Comparison of ENCODE assay signal across 23 mouse cellular contexts in genomic region chr5:118685145-118685544, GRCm38 (mm10).
A peak's percentile ranks its signal among the peaks of the same experiment; 100 is the strongest.
DNase-seq lines count a peak whose midpoint lies in the region; ATAC-seq and TF ChIP-seq lines count a peak whose summit lies in the region.
"Had no signal": no experiment of that assay in that cellular context is flagged by ENCODE, and none has a peak within 500 bp of the region (broad histone marks: within the 10 kb centered on the region; RNA-seq: fewer than 3 reads in every experiment).

No protein-coding gene starts in this region.

- H3K27me3 ChIP-seq in hindbrain, embryonic 13.5 days = no peaks in the 10 kb centered on the region
- H3K27me3 ChIP-seq in hindbrain, embryonic 12.5 days = no peaks in the 10 kb centered on the region
- H3K27me3 ChIP-seq in kidney, adult 2 months (replicated peaks; ENCODE audit: control insufficient read depth, insufficient read depth, low read length) = no peaks in the 10 kb centered on the region
- no peaks in the 10 kb centered on the region for H3K27me3 ChIP-seq in kidney, embryonic 15.5 days
- H3K27me3 ChIP-seq: forebrain, embryonic 13.5 days; heart, embryonic 13.5 days had no signal

- 0 out of 2 replicates have a peak overlapping the region, but pooled peaks have one; percentile 4 for H3K27ac ChIP-seq in hindbrain, embryonic 13.5 days
- H3K27ac ChIP-seq in hindbrain, embryonic 12.5 days = no peak overlapping the region
- peak overlapping the region; percentile 58; the same call in 1 of the 2 replicates for H3K27ac ChIP-seq in kidney, adult 2 months (ENCODE audit: insufficient read depth, low read depth, low read length)
- H3K27ac ChIP-seq in kidney, embryonic 15.5 days = no peak overlapping the region
- H3K27ac ChIP-seq: forebrain, embryonic 10.5 days; forebrain, embryonic 13.5 days; heart, adult 2 months; heart, embryonic 10.5 days; heart, embryonic 13.5 days had no signal

- ATAC-seq in hindbrain, embryonic 13.5 days (ENCODE audit: low FRiP score) = no peak
- no peak for ATAC-seq in hindbrain, embryonic 12.5 days (ENCODE audit: low FRiP score)
- ATAC-seq in kidney, embryonic 15.5 days (replicated peaks; ENCODE audit: low FRiP score) = no peak
- ATAC-seq: activated CD4-positive, CD25-positive, alpha-beta regulatory T cell, adult 4 months; forebrain, embryonic 13.5 days; forebrain, embryonic 16.5 days had no signal

- WGBS in hindbrain, embryonic 13.5 days = 83% methylated on average over 8 of the region's 8 CpGs
- WGBS in hindbrain, embryonic 12.5 days = 83% methylated on average over 8 of the region's 8 CpGs
- WGBS in kidney, adult 2 months = 43% methylated on average over 8 of the region's 8 CpGs
- 64% methylated on average over 8 of the region's 8 CpGs for WGBS in kidney, embryonic 15.5 days

- no peak overlapping the region for H3K4me3 ChIP-seq in hindbrain, embryonic 13.5 days
- H3K4me3 ChIP-seq in hindbrain, embryonic 12.5 days = no peak overlapping the region
- no peak overlapping the region for H3K4me3 ChIP-seq in kidney, adult 2 months (ENCODE audit: insufficient read depth, low read depth, low read length)
- H3K4me3 ChIP-seq in kidney, embryonic 15.5 days (replicated peaks) = no peak overlapping the region
- H3K4me3 ChIP-seq: forebrain, embryonic 10.5 days; forebrain, embryonic 13.5 days; heart, adult 2 months; heart, embryonic 10.5 days; heart, embryonic 13.5 days had no signal

- TF ChIP-seq CTCF in kidney, adult 2 months (conservative IDR thresholded peaks at IDR 0.05; ENCODE audit: insufficient read depth, insufficient read length, low read depth, low read length) = no peak

- no peak overlapping the region for H3K4me2 ChIP-seq in hindbrain, embryonic 13.5 days
- no peak overlapping the region for H3K4me2 ChIP-seq in hindbrain, embryonic 12.5 days (replicated peaks)
- no peak overlapping the region for H3K4me2 ChIP-seq in kidney, embryonic 15.5 days
- H3K4me2 ChIP-seq: forebrain, embryonic 13.5 days; heart, embryonic 13.5 days had no signal

- peaks cover 32% of the 10 kb centered on the region for H3K4me1 ChIP-seq in hindbrain, embryonic 13.5 days (replicated peaks)
- H3K4me1 ChIP-seq in hindbrain, embryonic 12.5 days = peaks cover 18% of the 10 kb centered on the region
- H3K4me1 ChIP-seq in kidney, adult 2 months (ENCODE audit: control insufficient read depth, insufficient read depth, low read length) = peaks cover 27% of the 10 kb centered on the region
- peaks cover 39% of the 10 kb centered on the region for H3K4me1 ChIP-seq in kidney, embryonic 15.5 days

- no peaks in the 10 kb centered on the region for H3K9me3 ChIP-seq in hindbrain, embryonic 13.5 days
- H3K9me3 ChIP-seq in hindbrain, embryonic 12.5 days (replicated peaks) = no peaks in the 10 kb centered on the region
- H3K9me3 ChIP-seq in kidney, embryonic 15.5 days (replicated peaks) = no peaks in the 10 kb centered on the region
- H3K9me3 ChIP-seq: forebrain, embryonic 10.5 days; forebrain, embryonic 13.5 days; heart, embryonic 10.5 days; heart, embryonic 13.5 days had no signal

- H3K36me3 ChIP-seq in hindbrain, embryonic 13.5 days = peaks cover 14% of the 10 kb centered on the region
- peaks cover 10% of the 10 kb centered on the region for H3K36me3 ChIP-seq in hindbrain, embryonic 12.5 days
- no peaks in the 10 kb centered on the region for H3K36me3 ChIP-seq in kidney, adult 2 months (ENCODE audit: control insufficient read depth, insufficient read depth, low read length)
- H3K36me3 ChIP-seq in kidney, embryonic 15.5 days = peaks cover 20% of the 10 kb centered on the region

- peak; percentile 71 for DNase-seq in kidney, adult 2 months
- DNase-seq in kidney, postnatal 10 days = no peak
- peak; percentile 28 for DNase-seq in kidney, postnatal 14 days
- peak; percentile 42 to 44 for DNase-seq in kidney, postnatal 36 days
- DNase-seq: adrenal gland, adult 8-10 months; adrenal gland, postnatal 36 days; cerebellum, adult 18-20 months; cerebellum, adult 9-10 months; cerebellum, postnatal 14 days; gastrocnemius, postnatal 10 days; gastrocnemius, postnatal 36 days; heart, adult 2 months; heart, postnatal 14 days; heart, postnatal 4 days had no signal

- H3K9ac ChIP-seq in hindbrain, embryonic 13.5 days = no peak overlapping the region
- no peak overlapping the region for H3K9ac ChIP-seq in hindbrain, embryonic 12.5 days
- H3K9ac ChIP-seq in kidney, embryonic 15.5 days = no peak overlapping the region
- H3K9ac ChIP-seq: forebrain, embryonic 13.5 days; heart, embryonic 13.5 days had no signal

- TF ChIP-seq POLR2A in kidney, adult 2 months (IDR thresholded peaks at IDR 0.05; ENCODE audit: low read depth, low read length) = no peak

Comparison
In these comparisons a context has a peak if more than half of its experiments do, and no peak if none do; other contexts are left out.
1. H3K27ac ChIP-seq: peak in hindbrain, embryonic 13.5 days (single experiment) and kidney, adult 2 months (single experiment); none in hindbrain, embryonic 12.5 days (single experiment) and kidney, embryonic 15.5 days (single experiment).